Mouse (Mus musculus) heart, embryonic 12.5 days (tissue): ENCODE results near the gene 4930524J08Rik. TPM values are rescaled to one million over a fixed set of nuclear protein-coding genes. Genes with fewer than 3 reads are reported as not detected.

ENCODE experiments used
- ATAC-seq: fragments of 200-750 bp; cut with Nextera tagmentation; 2 replicates; pipeline ENCODE4 v1.8.0; 2017; ENCODE audit warnings: moderate TSS enrichment, moderate library complexity; ENCODE audit not compliant: insufficient number of reproducible peaks, low FRiP score
- H3K27ac ChIP-seq: fragments of 300-500 bp; sonication (generic); 2 replicates; pipeline ENCODE4 v1.5.1; 2016; ENCODE audit warnings: mild to moderate bottlenecking, moderate library complexity; ENCODE audit not compliant: poor library complexity, severe bottlenecking
- H3K27me3 ChIP-seq: fragments of 300-500 bp; sonication (generic); replicated peaks from 2 replicates; pipeline ENCODE4 v1.6.1; 2016; ENCODE audit warnings: mild to moderate bottlenecking, moderate library complexity
- H3K36me3 ChIP-seq: fragments of 300-500 bp; sonication (generic); 2 replicates; pipeline ENCODE4 v1.6.1; 2016; ENCODE audit warnings: mild to moderate bottlenecking, moderate library complexity
- H3K4me1 ChIP-seq: fragments of 300-500 bp; sonication (generic); replicated peaks from 2 replicates; pipeline ENCODE4 v1.6.1; 2016; ENCODE audit warnings: mild to moderate bottlenecking
- H3K4me2 ChIP-seq: fragments of 300-500 bp; sonication (generic); 2 replicates; pipeline ENCODE4 v1.6.1; 2016; ENCODE audit warnings: mild to moderate bottlenecking, moderate library complexity
- H3K4me3 ChIP-seq: fragments of 300-500 bp; sonication (generic); 2 replicates; pipeline ENCODE4 v1.5.1; 2016; ENCODE audit warnings: mild to moderate bottlenecking
- H3K9ac ChIP-seq: fragments of 300-500 bp; sonication (generic); 2 replicates; pipeline ENCODE4 v1.6.1; 2016; ENCODE audit warnings: mild to moderate bottlenecking, moderate library complexity
- H3K9me3 ChIP-seq: fragments of 300-500 bp; sonication (generic); replicated peaks from 2 replicates; pipeline ENCODE4 v1.6.1; 2016; ENCODE audit warnings: mild to moderate bottlenecking, moderate library complexity
- WGBS: fragments of 180-500 bp; shearing (Covaris S2); methylation state at CpG from one replicate; pipeline ENCODE4 v1.1.7; 2016; 5-methylcytosine and 5-hydroxymethylcytosine counted together
- polyA plus RNA-seq: library from polyadenylated mRNA; unstranded; fragments of >200 nt; fragmentation: Nextera tagmentation; extraction: Ambion mirVana; gene quantifications from 2 replicates; pipeline ENCODE4 v1.2.1, GENCODE M21; 2016

Gene 4930524J08Rik
- polyA plus RNA-seq, 1 experiment from 2014 or later: 1.4 TPM

DNA sequence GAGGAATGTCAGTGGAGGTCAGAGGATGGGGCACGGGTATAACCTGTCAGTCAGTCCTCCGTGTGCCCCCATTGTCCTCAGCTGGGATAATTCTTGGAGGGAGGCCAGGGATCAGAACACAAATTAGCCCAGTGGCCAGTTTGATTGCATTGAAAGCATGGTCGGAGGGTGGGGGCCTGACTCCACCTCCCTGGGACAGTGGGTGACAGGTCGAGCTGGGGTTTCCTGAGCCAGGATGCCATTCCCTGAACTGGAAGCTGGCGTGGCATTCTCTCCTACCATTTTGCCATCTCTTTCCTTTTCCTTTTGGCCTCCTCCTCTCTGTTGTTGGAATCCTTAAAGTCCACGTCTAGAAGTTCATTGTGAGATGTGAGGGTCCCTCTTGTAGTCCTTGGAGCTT lies 27.0 kb downstream of the 4930524J08Rik start:
- Histone ChIP-seq H3K9ac (no peak overlapping the region), H3K9me3 (no peaks in the 10 kb centered on the region), H3K27ac (no peak overlapping the region), H3K36me3 (no peaks in the 10 kb centered on the region), H3K4me3 (no peak overlapping the region), H3K27me3 (no peaks in the 10 kb centered on the region), H3K4me2 (no peak overlapping the region), H3K4me1 (peaks cover 18% of the 10 kb centered on the region)
- 74% methylated on average over 6 of the region's 6 CpGs for WGBS
- ATAC-seq: no peak

DNA sequence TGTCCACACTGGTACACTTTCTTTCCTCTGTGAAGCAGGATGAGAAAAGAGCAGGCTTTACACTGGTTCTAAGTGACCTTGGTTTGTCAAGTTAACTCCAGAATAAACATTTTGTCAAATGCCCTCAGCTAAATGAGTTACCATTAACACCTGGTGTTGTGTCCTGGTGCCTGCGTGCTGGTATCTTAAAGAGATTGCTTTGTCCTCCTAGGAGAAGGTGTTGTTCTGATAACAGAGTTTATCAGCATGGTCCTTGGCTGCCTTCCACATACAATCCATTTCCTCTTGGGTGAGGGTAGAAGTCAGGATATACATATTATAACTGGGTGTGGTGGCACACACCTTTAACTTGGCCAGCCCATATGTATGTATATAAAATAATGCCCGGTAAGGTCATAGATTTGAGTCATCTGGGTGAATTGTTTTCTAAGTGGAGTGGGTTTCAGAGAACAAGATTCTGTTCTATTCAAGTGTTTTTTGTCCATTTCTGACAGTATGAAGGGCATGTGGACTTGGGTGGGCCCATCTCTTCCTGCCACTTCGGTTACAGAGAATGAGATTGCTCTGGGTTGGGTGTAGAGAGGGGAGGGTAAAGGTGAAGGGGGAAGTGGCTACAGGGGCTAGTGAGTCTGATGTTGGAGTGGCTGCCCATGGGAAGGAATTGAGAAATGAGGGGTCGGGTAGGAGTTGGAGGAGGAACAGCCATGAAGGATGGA lies 27.6 kb downstream of the 4930524J08Rik start:
- Histone ChIP-seq H3K4me1 (peaks cover 16% of the 10 kb centered on the region), H3K9ac (no peak overlapping the region), H3K27ac (no peak overlapping the region), H3K4me2 (no peak overlapping the region), H3K36me3 (no peaks in the 10 kb centered on the region), H3K4me3 (no peak overlapping the region), H3K27me3 (no peaks in the 10 kb centered on the region), H3K9me3 (no peaks in the 10 kb centered on the region)
- WGBS: 59% methylated on average over 4 of the region's 4 CpGs
- ATAC-seq: no peak

- Histone ChIP-seq H3K9me3 (no peaks in the 10 kb centered on the region), H3K9ac (no peak overlapping the region), H3K36me3 (no peaks in the 10 kb centered on the region), H3K4me2 (no peak overlapping the region), H3K4me1 (peaks cover 21% of the 10 kb centered on the region), H3K27me3 (no peaks in the 10 kb centered on the region), H3K4me3 (no peak overlapping the region), H3K27ac (no peak overlapping the region)
- ATAC-seq: no peak
- 89% methylated on average over 4 of the region's 4 CpGs for WGBS
Observed at GRCm38 (mm10) chr5:100007040-100007375, 28.1 kb downstream of the 4930524J08Rik start.

- H3K9ac ChIP-seq: no peak overlapping the region
- no peak overlapping the region for H3K4me3 ChIP-seq
- no peak for ATAC-seq
- peaks cover 28% of the 10 kb centered on the region for H3K4me1 ChIP-seq
- no peak overlapping the region for H3K4me2 ChIP-seq
- 51% methylated on average over 3 of the region's 3 CpGs for WGBS
- H3K27ac ChIP-seq: no peak overlapping the region
- H3K9me3 ChIP-seq: no peaks in the 10 kb centered on the region
- no peaks in the 10 kb centered on the region for H3K27me3 ChIP-seq
- H3K36me3 ChIP-seq: no peaks in the 10 kb centered on the region
Observed at GRCm38 (mm10) chr5:100008485-100008884, 29.6 kb downstream of the 4930524J08Rik start.

GRCm38 (mm10) chr5:100012599-100012998 lies 33.7 kb downstream of the 4930524J08Rik start:
- Histone ChIP-seq H3K9me3 (no peaks in the 10 kb centered on the region), H3K27me3 (no peaks in the 10 kb centered on the region), H3K4me1 (peaks cover 12% of the 10 kb centered on the region), H3K27ac (peak overlapping the region; percentile 67), H3K4me2 (peak overlapping the region; percentile 35; the same call in 1 of the 2 replicates), H3K36me3 (no peaks in the 10 kb centered on the region), H3K4me3 (no peak overlapping the region), H3K9ac (no peak overlapping the region)
- WGBS: 40% methylated on average over 9 of the region's 9 CpGs
- peak; percentile 59; the same call in 1 of the 2 replicates for ATAC-seq

DNA sequence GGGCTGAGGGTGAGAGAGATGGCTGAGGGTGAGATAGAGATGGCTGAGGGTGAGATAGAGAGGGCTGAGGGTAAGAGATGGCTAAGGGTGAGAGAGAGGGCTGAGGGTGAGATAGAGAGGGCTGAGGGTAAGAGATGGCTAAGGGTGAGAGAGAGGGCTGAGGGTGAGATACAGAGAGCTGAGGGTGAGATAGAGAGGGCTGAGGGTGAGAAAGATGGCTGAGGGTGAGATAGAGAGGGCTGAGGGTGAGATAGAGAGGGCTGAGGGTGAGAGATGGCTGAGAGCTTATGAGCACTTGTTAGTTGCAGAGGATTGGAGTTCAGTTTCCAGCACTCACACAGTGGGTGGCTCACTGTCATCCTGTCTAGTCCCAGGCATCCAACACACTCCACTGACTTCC lies 41.2 kb downstream of the 4930524J08Rik start:
- H3K9me3 ChIP-seq: peaks cover 5% of the 10 kb centered on the region; the same call in 1 of the 2 replicates
- no peaks in the 10 kb centered on the region for H3K27me3 ChIP-seq
- H3K36me3 ChIP-seq: no peaks in the 10 kb centered on the region
- no peak overlapping the region for H3K27ac ChIP-seq
- no peak overlapping the region for H3K9ac ChIP-seq
- H3K4me2 ChIP-seq: no peak overlapping the region
- no peak overlapping the region for H3K4me3 ChIP-seq
- no peak for ATAC-seq
- no peaks in the 10 kb centered on the region for H3K4me1 ChIP-seq

- H3K27me3 ChIP-seq: no peaks in the 10 kb centered on the region
- no peak overlapping the region for H3K4me2 ChIP-seq
- no peak overlapping the region for H3K4me3 ChIP-seq
- no peaks in the 10 kb centered on the region for H3K36me3 ChIP-seq
- no peak overlapping the region for H3K27ac ChIP-seq
- H3K4me1 ChIP-seq: no peaks in the 10 kb centered on the region
- no peak overlapping the region for H3K9ac ChIP-seq
- WGBS: 69% methylated on average over 5 of the region's 5 CpGs
- H3K9me3 ChIP-seq: peaks cover 5% of the 10 kb centered on the region; the same call in 1 of the 2 replicates
- no peak for ATAC-seq
Observed at GRCm38 (mm10) chr5:100024403-100024802, 45.5 kb downstream of the 4930524J08Rik start.

DNA sequence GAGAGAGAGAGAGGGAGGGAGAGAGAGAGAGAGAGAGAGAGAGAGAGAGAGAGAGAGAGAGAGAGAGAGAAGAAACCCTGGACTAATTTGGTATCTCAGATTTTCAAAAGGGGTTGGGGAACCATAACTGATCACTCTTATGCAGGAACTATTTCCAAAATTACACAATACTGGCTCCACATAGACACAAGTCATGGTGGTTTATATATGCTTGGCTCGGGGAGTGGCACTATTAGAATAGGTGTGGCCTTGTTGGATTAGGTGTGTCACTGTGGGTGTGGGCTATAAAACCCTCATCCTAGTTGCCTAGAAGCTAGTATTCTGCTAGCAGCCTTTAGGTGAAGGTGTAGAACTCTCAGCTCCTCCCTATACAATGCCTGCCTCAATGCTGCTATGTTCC lies 46.0 kb downstream of the 4930524J08Rik start:
- ATAC-seq: no peak
- Histone ChIP-seq H3K9ac (no peak overlapping the region), H3K4me3 (no peak overlapping the region), H3K4me2 (no peak overlapping the region), H3K36me3 (no peaks in the 10 kb centered on the region), H3K9me3 (peaks cover 5% of the 10 kb centered on the region; the same call in 1 of the 2 replicates), H3K27ac (no peak overlapping the region), H3K27me3 (no peaks in the 10 kb centered on the region), H3K4me1 (peaks cover 1% of the 10 kb centered on the region)
- WGBS: 72% methylated on average over 1 of the region's 1 CpGs

Other genes with a start within 250 kb of the 4930524J08Rik start
- gene Rasgef1b, start 250.0 kb upstream of the 4930524J08Rik start, polyA plus RNA-seq: 44.7 and 49.6 TPM in 2 replicates
- gene Vamp9, start 72.8 kb upstream of the 4930524J08Rik start, polyA plus RNA-seq: 0.60 TPM in 1 of 2 replicates, not detected in the other
- 213 and 235 TPM in 2 replicates for gene Hnrnpd, start 123 bp upstream of the 4930524J08Rik start, polyA plus RNA-seq
- 112 and 117 TPM in 2 replicates for gene Hnrnpdl, start 60.6 kb downstream of the 4930524J08Rik start, polyA plus RNA-seq
- 26.0 and 26.9 TPM in 2 replicates for gene Enoph1, start 60.9 kb downstream of the 4930524J08Rik start, polyA plus RNA-seq
- gene Tmem150c, start 180.7 kb downstream of the 4930524J08Rik start, polyA plus RNA-seq: 1.1 and 1.9 TPM in 2 replicates